Mouse (Mus musculus) neutrophil, adult 83 days (primary cell): ENCODE data around the gene Nt5e. TPM values are rescaled to one million over a fixed set of nuclear protein-coding genes. Genes with fewer than 3 reads are reported as not detected.

ENCODE experiments used
- total RNA-seq, 2 experiments: library from RNA; stranded (reverse); gene quantifications; one replicate each; pipeline ENCODE4 v1.2.4; 2023

The Nt5e gene
- 10 to 100 TPM; 61.2 to 67.0 TPM for total RNA-seq

GRCm38 (mm10) chr9:88326930-88327901, at the start of gene Nt5e:
Gene Nt5e (plus strand): TSS chr9:88327197.

Other genes starting within 250 kb of the Nt5e start
- gene Snx14, start 111.8 kb downstream of the Nt5e start, total RNA-seq, result 10 to 100 TPM; 17.4 to 18.2 TPM
- 1 to 10 TPM in 1 of 2 experiments, not detected in 1; 2.3 TPM for gene Gm20537, start 129.4 kb downstream of the Nt5e start, total RNA-seq
- 10 to 100 TPM; 60.8 to 64.5 TPM for gene Syncrip, start 155.4 kb downstream of the Nt5e start, total RNA-seq
- gene Zfp949, start 220.8 kb downstream of the Nt5e start, total RNA-seq, result 10 to 100 TPM in 1 of 2 experiments, 1 to 10 TPM in 1; 9.9 to 12.7 TPM